Mouse (Mus musculus) stomach, postnatal 0 days (tissue): Measurements from ENCODE around the gene Gm49325.

Experiments used
- CTCF ChIP-seq: IDR thresholded peaks from 2 replicates; pipeline ENCODE4 v1.5.1; 2016; ENCODE audit warnings: antibody characterized with exemption, low read depth, mild to moderate bottlenecking, moderate library complexity
- EP300 ChIP-seq: optimal IDR thresholded peaks from 2 replicates; pipeline ENCODE3; 2016; ENCODE audit warnings: antibody characterized with exemption

DNA sequence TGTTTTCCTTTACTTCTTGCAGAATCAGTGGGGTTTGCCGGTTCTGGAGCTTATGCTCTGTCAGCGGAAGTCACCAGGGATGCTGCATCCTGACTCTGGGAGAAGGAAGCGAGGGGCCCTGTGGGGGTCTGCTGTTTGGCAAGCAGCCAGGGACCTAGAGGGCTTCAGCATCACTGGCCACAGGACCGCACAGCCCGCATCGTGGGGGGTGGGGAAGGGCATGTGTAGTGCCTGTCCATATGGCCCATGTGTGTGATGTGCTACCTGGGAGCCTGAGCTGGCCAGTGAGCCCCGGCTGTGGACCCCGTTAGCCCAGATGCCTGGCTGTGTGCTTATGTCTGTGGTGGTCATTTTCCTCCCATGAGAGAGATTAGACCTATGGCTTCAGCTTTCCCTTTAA, 16.2 kb upstream of the Gm49325 start:
- no peak for TF ChIP-seq CTCF
- TF ChIP-seq EP300, result no peak
